Mouse (Mus musculus) lung, postnatal 0 days (tissue): ENCODE measurements at regions not wholly inside any gene's neighbourhood (a gene's known extent, or its start where the extent isn't known, plus 50 kb on each side); places are given as distances from the start of the nearest gene placed in this dataset.

Experiments
- CTCF ChIP-seq: IDR thresholded peaks from 2 replicates; pipeline ENCODE4 v1.5.1; 2016; ENCODE audit warnings: antibody characterized with exemption, mild to moderate bottlenecking
- EP300 ChIP-seq: IDR thresholded peaks from 2 replicates; pipeline ENCODE4 v1.6.1; 2016; ENCODE audit warnings: antibody characterized with exemption, mild to moderate bottlenecking, control low read depth

DNA sequence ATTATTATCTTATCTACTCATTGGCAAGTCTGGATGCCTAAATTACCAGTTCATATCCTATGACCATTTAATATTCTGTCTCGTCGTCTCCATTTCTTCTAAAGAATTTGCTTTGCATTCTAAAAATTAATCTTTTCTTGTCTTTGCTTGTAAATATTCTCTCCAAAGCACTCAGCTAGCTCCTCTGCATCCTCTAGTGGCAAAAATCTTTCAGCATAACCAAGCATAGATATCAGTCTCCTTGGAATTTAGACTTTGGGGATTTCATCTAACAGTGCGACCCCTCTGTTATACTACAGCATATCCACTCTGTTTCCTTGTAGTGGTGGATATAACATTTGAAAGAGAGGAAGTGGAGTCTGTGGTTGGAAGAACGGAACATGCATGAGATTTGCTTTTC is 292.7 kb downstream of the Cenpc1 start:
- no peak for TF ChIP-seq CTCF
- TF ChIP-seq EP300 = no peak
